Mouse (Mus musculus) heart, embryonic 16.5 days (tissue): ENCODE measurements around the gene Vps29. TPM values are rescaled to one million over a fixed set of nuclear protein-coding genes. Genes with fewer than 3 reads are reported as not detected.

ENCODE experiments used
- ATAC-seq: fragments of 200-750 bp; cut with Nextera tagmentation; replicated peaks from 2 replicates; pipeline ENCODE4 v1.8.0; 2017; ENCODE audit warnings: moderate number of reproducible peaks; ENCODE audit not compliant: insufficient read depth, low FRiP score; ENCODE audit errors: extremely low read depth
- H3K27ac ChIP-seq: fragments of 300-500 bp; sonication (generic); 2 replicates; pipeline ENCODE4 v1.5.1; 2014; ENCODE audit warnings: mild to moderate bottlenecking, low read length, control low read depth, moderate library complexity
- H3K27me3 ChIP-seq: fragments of 300-500 bp; sonication (generic); 2 replicates; pipeline ENCODE4 v1.6.1; 2014; ENCODE audit warnings: low read length, mixed read lengths; ENCODE audit not compliant: control insufficient read depth, insufficient read depth
- H3K36me3 ChIP-seq: fragments of 300-500 bp; sonication (generic); 2 replicates; pipeline ENCODE4 v1.6.1; 2014; ENCODE audit not compliant: control insufficient read depth, insufficient read depth
- H3K4me1 ChIP-seq: fragments of 300-500 bp; sonication (generic); 2 replicates; pipeline ENCODE4 v1.6.1; 2014; ENCODE audit warnings: low read length, mixed read lengths; ENCODE audit not compliant: control insufficient read depth, insufficient read depth
- H3K4me2 ChIP-seq: fragments of 300-500 bp; sonication (generic); 2 replicates; pipeline ENCODE4 v1.6.1; 2014; ENCODE audit warnings: low read depth, mild to moderate bottlenecking, control low read depth, low read length
- H3K4me3 ChIP-seq: fragments of 300-500 bp; sonication (generic); 2 replicates; pipeline ENCODE4 v1.5.1; 2014; ENCODE audit warnings: mild to moderate bottlenecking, control low read depth, low read length
- H3K9ac ChIP-seq: fragments of 300-500 bp; sonication (generic); 2 replicates; pipeline ENCODE4 v1.6.1; 2014; ENCODE audit warnings: low read length, control low read depth
- H3K9me3 ChIP-seq: fragments of 300-500 bp; sonication (generic); replicated peaks from 2 replicates; pipeline ENCODE4 v1.6.1; 2016; ENCODE audit warnings: low read length; ENCODE audit not compliant: control insufficient read depth
- WGBS: fragments of 180-500 bp; shearing (Covaris S2); extraction: QIAGEN DNeasy Blood & Tissue Kit; methylation state at CpG from one replicate; pipeline ENCODE4 v1.1.7; 2014; 5-methylcytosine and 5-hydroxymethylcytosine counted together
- polyA plus RNA-seq: library from polyadenylated mRNA; unstranded; fragments of >200 nt; fragmentation: Nextera tagmentation; extraction: Ambion mirVana; gene quantifications from 2 replicates; pipeline ENCODE4 v1.2.1, GENCODE M21; 2015

Vps29 gene
- polyA plus RNA-seq, 1 experiment from 2014 or later: 198 TPM

DNA sequence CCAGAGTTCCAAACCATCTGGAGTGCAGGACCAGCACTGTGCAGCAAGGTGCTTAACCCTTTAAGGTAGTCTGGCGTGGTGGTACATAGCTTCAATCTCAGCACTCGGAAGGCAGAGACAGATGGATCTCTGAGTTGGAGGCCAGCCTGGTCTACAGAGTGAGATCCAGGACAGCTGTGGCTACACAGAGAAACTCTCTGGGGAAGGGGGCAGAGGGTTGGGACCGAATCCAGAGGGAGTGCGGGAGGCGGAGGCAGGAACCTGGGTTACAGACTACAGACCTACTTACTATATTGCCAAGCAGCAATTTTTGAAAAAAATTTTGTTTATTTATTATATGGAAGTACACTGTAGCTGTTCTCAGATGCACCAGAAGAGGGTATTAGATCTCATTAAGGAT, 60.2 kb downstream of the Vps29 start:
- Histone ChIP-seq H3K9ac (no peak overlapping the region), H3K4me2 (no peak overlapping the region), H3K27ac (no peak overlapping the region), H3K27me3 (no peaks in the 10 kb centered on the region), H3K9me3 (no peaks in the 10 kb centered on the region), H3K4me1 (no peaks in the 10 kb centered on the region), H3K4me3 (no peak overlapping the region), H3K36me3 (0 out of 2 replicates have a peak, but pooled peaks cover 9% of the 10 kb centered on the region)
- 89% methylated on average over 5 of the region's 5 CpGs for WGBS
- ATAC-seq: no peak

Other genes with a start within 250 kb of the Vps29 start
- gene Ccdc63, start 213.5 kb upstream of the Vps29 start, polyA plus RNA-seq: 0.12 and 0.56 TPM in 2 replicates
- gene Ppp1cc, start 196.1 kb upstream of the Vps29 start, polyA plus RNA-seq: 237 and 248 TPM in 2 replicates
- gene Hvcn1, start 147.6 kb upstream of the Vps29 start, polyA plus RNA-seq: 3.8 and 5.7 TPM in 2 replicates
- gene Tctn1, start 89.9 kb upstream of the Vps29 start, polyA plus RNA-seq: 2.9 and 3.2 TPM in 2 replicates
- gene Pptc7, start 70.0 kb upstream of the Vps29 start, polyA plus RNA-seq: 15.0 and 15.5 TPM in 2 replicates
- gene Rad9b, start 136 bp upstream of the Vps29 start, polyA plus RNA-seq: 8.1 and 11.0 TPM in 2 replicates
- 51.3 and 68.6 TPM in 2 replicates for gene Gpn3, start 17.5 kb downstream of the Vps29 start, polyA plus RNA-seq
- gene Fam216a, start 18.0 kb downstream of the Vps29 start, polyA plus RNA-seq: 50.7 and 51.7 TPM in 2 replicates
- 97.0 and 118 TPM in 2 replicates for gene Arpc3, start 37.5 kb downstream of the Vps29 start, polyA plus RNA-seq
- gene Anapc7, start 67.3 kb downstream of the Vps29 start, polyA plus RNA-seq: 39.4 and 40.2 TPM in 2 replicates
- gene Atp2a2, start 147.9 kb downstream of the Vps29 start, polyA plus RNA-seq: 306 and 316 TPM in 2 replicates